Mouse (Mus musculus) large intestine, adult 2 months (tissue): ENCODE results near the gene Pef1. TPM values are rescaled to one million over a fixed set of nuclear protein-coding genes. Genes with fewer than 3 reads are reported as not detected.

Experiments
- DNase-seq: peaks from one replicate; pipeline ENCODE4 v3.0.0-alpha.2; 2012; ENCODE audit warnings: low read depth, low spot score
- WGBS: fragments of 180-500 bp; shearing (Covaris S2); methylation state at CpG from one replicate; pipeline ENCODE4 v1.1.7; 2018; 5-methylcytosine and 5-hydroxymethylcytosine counted together
- polyA plus RNA-seq: library from polyadenylated mRNA; depleted of rRNA; stranded (reverse); fragments of >200 nt; gene quantifications from 2 replicates; pipeline ENCODE4 v1.2.3, GENCODE M21; 2012; rRNA removed

Pef1 gene
- polyA plus RNA-seq, 1 experiment, result 198 TPM

DNA sequence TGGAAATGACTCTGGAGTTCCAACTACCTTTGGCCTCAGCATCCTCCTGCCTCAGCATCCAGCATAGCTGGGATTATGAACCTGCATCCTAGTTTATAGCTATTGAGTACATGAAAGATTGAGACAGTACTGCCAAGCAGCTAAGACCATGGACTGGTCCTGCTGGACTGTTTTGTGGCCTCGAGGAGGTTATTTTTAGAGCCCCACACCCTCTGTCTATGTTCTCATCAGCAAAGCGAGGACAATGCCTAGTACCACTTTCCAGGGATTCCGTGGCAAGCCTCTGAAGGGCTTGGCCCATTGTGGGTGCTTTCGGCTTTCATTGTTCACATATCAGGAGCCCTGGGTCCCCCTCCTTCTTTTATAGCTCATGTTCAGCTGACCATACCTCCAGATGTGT, 68.0 kb downstream of the Pef1 start:
- 80% methylated on average over 4 of the region's 4 CpGs for WGBS
- no peak for DNase-seq

DNA sequence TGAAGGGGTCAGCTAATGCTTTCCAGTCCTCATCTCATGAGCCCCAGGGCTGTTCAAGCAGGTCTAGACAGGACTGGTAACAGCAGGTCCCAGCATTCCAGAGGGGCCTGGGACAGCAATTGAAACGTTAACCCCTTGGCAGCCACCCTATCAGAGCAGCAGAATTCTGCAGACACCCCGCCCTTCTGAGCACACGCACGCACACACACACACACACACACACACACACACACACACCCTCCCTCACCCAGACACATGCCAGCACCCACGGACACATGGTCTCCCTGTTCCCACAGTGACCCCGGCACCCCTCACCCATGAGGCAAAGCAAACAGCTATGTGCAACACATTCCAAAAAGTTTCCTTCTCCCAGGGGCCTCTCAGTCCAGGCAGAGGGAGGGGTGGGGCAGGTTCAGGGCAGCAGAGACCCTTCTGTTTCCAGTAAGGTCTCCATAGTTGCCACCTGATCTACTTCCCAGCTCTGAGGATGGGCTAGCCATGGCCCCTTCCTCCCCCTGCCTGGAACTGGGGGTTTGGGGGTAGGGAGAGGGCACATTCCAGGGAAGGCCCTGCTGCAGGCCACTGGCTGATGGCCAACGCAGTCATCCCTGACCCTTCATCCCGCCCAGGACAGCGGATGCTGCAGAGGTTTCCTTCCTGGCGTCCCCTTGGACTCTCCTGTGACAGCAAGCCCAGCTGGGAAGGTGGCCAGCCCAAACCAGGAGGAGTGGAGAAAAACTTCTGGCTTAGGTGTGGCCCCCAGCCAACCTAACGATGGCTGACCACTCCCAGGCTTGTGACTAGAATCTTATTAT, 69.8 kb downstream of the Pef1 start:
- no peak for DNase-seq
- WGBS, result 36% methylated on average over 11 of the region's 11 CpGs

DNA sequence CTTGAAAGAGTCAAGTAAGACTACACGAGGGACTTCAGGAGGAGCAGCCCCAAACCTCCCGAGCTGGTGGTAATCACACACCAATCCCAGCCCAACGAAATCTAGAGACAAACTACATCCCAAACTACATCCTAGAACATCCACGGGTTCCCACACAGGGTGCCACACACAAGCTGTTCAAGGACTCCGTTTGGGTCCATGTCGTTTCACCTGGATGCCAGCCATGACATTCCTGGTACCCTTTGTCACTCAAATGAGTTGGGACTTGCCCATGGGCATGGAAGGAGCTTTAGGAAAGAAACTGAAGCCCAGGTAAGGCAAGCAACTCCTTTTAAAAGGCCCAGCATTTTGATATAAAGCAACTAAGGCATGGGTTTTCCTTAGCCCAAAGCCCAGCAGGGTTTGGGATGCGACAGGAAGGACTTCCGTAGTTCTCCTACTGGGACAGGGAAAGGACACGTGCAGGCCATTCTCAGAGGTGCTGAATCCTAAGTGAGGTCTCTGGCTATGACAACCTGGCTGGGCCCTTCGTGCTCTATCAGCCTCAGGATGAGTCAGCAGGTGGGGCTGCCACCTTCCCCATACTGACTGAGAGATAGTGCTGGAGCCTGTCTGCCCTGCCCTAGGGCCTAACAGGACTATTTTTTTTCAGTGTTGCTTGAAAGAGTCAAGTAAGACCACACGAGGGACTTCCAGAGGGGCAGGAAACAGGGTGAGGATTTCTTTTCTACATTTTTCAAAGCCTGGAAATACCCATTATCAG, 70.9 kb downstream of the Pef1 start:
- no peak for DNase-seq
- WGBS, result 47% methylated on average over 11 of the region's 11 CpGs

DNA sequence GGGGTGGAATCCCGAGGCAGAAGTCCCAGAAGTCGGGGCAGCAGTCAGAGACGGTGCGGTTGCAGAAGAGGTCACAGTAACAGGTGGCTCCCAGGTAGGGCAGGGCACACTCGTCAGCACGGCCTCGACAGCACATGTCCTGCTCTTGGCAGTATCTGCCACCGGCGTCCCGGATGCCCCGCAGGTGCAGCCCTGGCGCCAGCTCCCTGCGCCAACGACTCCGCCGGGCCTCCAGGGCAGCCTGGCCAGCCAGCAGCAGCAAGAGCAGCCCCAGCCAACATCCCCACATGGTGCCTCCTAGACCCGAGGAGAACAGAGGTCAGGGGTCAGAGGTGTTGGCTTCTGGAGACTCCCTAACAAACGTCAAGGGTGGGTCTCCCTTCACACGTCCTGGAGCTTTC, 71.6 kb downstream of the Pef1 start:
- no peak for DNase-seq
- 26% methylated on average over 19 of the region's 19 CpGs for WGBS

DNA sequence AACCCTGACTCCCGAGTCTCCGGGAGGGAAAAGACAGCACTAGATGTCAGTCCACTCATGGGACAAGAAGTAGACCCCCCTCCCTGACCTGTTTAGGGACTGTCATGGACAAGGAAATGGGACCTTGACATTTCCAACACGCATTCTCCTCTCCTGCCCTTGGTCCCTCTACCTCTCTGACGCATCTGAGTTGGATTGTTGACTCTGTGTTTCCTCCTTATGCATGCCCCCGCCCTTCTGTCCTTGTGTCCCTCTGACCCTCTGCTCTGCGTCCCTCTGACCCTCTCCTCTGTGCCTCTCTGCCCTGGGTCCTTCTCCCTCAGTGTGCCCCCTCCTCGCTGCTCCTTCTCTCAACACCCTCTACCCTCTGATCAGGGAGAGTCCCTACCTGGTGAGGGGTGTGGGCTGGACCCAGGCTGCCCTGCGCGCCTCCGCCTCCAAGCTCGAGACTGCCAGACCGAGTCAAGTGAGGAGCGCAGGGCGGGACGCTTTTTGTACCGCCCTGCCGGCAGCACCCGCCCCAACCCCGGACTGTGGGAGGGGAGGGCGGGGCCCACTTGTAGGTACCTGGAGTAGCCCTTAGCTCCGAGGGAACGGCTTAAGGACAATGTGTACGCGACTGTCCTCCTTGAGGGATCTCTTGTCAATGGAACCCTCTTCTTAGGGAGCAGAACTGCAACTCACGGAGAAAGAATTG, 72.1 kb downstream of the Pef1 start:
- DNase-seq, result no peak
- 3% methylated on average over 25 of the region's 25 CpGs for WGBS

DNA sequence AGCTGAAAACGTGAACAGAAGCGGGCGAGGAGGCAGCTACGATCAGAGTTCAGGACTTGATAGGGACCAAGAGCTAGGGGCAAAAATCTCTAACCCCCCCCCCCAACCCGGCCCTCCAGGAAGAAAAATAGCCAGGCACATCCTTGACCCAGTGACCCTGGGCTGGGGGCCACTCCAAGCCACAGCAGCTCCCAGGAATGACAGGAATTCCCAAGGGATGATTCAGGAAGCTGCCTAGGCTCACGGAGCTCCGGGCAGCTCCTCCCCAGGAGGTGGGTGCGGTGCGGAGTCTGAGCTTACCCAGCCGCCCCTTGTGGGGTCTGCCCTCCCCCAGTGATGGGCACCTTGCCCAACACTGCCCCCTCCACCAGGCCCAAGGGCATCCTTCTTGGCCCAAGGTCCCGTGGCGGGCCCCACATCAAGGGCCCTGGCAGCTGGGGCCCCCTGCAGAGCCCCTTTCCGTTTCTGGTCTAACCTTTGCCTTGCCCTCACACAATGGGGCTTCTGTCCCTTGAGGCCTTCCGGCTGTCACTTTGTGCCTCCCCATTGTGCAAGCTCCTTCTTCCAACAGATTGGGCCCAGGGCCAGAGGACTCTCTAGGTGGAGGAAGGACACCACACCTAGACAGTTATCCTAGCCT, 72.8 kb downstream of the Pef1 start, which contains the start of gene Tinagl1:
Gene Tinagl1 (minus strand): TSS at position 51 of the 640 bp plus-strand sequence.
- 4% methylated on average over 14 of the region's 14 CpGs for WGBS
- no peak for DNase-seq

DNA sequence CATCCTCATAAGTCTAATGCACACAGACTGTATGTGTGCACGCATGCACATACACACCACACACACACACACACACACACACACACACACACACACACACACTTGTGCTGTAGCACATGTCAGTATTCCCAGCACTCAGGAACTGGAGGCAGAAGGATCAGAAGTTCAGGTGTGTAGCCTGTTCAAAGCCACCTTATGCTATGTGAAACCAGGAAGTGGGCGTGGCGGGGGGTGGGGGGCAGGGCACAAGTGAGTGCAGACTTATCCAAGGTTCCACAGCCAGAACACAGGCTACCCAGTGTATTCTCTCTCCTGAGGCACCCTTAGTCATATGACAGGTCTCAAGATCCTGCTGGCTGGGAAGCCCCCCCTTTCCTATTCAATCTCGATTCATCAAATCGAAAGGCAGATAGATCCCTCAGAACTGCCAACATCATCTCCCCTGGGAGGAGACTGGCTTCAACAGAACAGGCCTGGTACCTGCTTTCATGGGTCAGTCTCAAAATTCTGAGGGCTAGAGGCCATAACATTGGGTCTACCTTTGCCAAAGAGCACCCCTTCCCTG, 73.9 kb downstream of the Pef1 start:
- WGBS, result 44% methylated on average over 5 of the region's 5 CpGs
- DNase-seq, result no peak

DNA sequence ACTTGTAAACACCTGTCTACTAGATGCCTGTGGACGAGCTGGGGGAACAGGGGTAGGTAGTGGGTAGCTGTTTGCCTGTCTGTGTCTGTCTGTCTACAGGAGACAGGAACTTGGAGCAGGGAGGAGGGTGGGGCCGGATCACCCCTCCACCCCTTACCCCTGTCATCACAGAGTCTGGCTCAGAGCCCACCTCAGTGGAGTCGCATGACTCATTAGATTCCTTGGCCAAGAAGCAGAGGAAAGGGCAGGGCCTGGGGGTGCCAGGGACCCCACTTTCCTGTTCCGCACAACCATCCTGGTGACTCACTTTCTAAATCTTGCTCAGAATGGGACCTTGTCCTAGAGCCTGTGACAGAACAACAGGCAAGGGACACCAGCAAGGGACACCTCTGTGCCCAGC, 74.7 kb downstream of the Pef1 start:
- WGBS, result 24% methylated on average over 4 of the region's 4 CpGs
- DNase-seq, result no peak

DNA sequence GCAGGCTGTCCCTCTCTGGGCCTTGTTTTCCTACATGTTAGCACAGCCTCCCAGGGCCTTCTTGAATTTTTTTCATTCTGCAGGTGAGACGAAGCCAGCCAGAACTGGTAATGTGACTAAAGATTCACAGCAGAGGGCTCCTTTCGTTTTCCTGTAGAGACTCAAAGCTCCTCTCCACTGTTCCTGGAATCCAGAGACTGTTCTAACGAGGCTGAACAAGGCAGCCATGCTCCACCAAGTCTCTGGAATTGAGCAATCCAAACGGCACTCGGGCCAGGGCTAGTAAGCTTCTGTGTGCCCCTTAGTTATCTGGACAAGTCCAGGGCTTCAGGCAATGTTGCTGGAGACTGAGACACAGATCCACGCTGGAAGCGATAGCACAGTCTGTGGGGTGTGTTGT, 75.2 kb downstream of the Pef1 start:
- 50% methylated on average over 7 of the region's 7 CpGs for WGBS
- no peak for DNase-seq

Other genes with a start within 250 kb of the Pef1 start
- not detected in 2 replicates for gene Spocd1, start 173.3 kb upstream of the Pef1 start, polyA plus RNA-seq
- gene Adgrb2, start 117.7 kb upstream of the Pef1 start, polyA plus RNA-seq, result 0.92 and 1.0 TPM in 2 replicates
- 9.8 and 10.5 TPM in 2 replicates for gene Col16a1, start 54.7 kb upstream of the Pef1 start, polyA plus RNA-seq
- gene Hcrtr1, start 36.8 kb downstream of the Pef1 start, polyA plus RNA-seq, result 1.8 and 3.2 TPM in 2 replicates
- 84.0 and 85.1 TPM in 2 replicates for gene Tinagl1, start 72.6 kb downstream of the Pef1 start, polyA plus RNA-seq
- not detected in 2 replicates for gene Gm853, start 119.8 kb downstream of the Pef1 start, polyA plus RNA-seq
- gene Serinc2, start 176.6 kb downstream of the Pef1 start, polyA plus RNA-seq, result 289 and 323 TPM in 2 replicates
- gene Fabp3, start 206.0 kb downstream of the Pef1 start, polyA plus RNA-seq, result 2.2 and 2.6 TPM in 2 replicates
- gene Gm10570, start 206.1 kb downstream of the Pef1 start, polyA plus RNA-seq, result 0.35 TPM in 1 of 2 replicates, not detected in the other